Mouse (Mus musculus) layer of hippocampus, adult 18-20 months (tissue): ENCODE measurements around the gene Prl2c3. TPM values are rescaled to one million over a fixed set of nuclear protein-coding genes. Genes with fewer than 3 reads are reported as not detected.
"Not testable (repeated sequence)": the region's sequence is repeated elsewhere in the genome, so short reads cannot be mapped to it uniquely, and the experiment has no call there.

Experiments used
- DNase-seq, 2 experiments: peaks; one replicate each; pipeline ENCODE4 v3.0.0; 2022; ENCODE audit warnings: low spot score in 2 of 2
- long read RNA-seq: library from polyadenylated mRNA; stranded (forward); transcript quantifications from one replicate; pipeline ENCODE4 v2.0.0, GENCODE M21; 2021
- total RNA-seq, 2 experiments: library from RNA; stranded (reverse); gene quantifications; 2 replicates each; pipeline ENCODE4 v1.2.3; 2021

Prl2c3 gene
- not detected for total RNA-seq
- long read RNA-seq: 0 reads

DNA sequence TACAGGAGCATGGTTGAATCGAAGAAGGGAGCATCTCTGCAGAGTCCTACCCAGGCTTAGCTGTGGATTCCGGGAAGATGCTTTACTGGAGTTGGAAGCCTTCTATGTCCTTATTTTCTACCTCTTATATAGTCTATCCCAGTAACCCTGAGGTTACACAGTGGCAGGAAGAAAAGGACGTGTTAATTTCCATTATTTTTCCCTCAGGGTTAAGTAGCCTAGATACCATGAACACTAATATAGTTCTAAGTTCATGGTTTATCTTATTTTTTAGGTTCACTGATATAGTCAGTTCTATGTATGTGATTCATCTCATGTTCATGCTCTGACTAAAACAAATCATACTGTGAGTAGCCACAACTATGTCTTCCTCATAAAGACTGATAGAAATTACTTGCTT lies at the start of gene Prl2c3:
Prl2c3 (minus strand) TSS at position 101 of the 400 bp plus-strand sequence.
- not testable (repeated sequence) for DNase-seq

DNA sequence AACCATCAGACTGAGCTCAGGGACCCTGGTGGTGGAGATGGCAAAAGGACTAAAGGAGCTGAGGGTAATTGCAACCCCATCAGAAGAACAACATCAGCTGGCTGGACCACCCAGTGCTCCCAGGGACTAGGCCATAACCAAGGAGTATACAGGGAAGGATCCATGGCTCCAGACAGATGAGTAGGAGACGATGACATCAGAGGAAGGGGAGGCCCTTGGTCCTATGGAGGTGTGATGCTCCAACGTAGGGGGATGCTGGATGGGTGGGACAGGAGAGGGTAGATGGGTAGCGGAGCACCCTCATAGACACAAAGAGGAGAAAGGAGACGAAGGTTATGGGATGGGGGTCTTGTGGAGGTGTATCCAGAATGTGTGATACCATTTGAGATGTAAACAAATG lies 48.4 kb upstream of the Prl2c3 start:
- DNase-seq: not testable (repeated sequence)

DNA sequence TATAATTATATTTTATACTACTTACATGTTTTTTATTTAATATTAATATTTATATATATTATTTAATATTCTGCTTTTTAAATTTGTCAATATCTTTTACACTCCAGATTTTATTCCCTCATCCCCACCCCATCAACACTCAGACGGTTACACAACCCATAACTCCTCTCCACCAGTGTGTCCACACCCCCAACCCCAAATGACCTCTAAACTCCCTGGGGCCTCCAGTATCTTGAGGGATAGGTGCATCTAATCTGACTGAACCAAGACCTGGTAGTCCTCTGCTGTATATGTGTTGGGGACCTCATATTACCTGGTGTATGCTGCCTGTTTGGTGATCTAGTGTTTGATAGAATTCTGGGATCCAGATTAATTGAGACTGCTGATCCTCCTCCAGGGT lies 44.8 kb upstream of the Prl2c3 start:
- not testable (repeated sequence) for DNase-seq

DNA sequence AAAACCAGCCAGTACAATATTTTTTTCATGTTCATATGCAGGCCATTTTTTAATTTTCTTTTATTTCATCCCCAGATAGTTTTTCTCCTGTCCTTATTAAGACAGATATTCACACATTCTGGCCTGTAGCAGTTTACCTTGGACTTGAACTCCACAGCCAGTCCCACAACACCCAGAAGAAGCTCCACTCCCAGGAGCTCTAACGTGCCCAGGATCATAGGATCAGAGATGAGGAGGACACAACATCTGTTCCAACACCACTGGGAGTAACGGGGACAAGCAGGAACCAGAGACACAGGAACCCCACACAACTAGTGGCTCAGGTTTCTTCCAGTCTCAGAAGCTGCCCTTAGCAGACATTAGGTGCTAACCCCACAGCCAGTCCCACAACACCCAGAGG lies 37.7 kb upstream of the Prl2c3 start:
- DNase-seq: not testable (repeated sequence)

DNA sequence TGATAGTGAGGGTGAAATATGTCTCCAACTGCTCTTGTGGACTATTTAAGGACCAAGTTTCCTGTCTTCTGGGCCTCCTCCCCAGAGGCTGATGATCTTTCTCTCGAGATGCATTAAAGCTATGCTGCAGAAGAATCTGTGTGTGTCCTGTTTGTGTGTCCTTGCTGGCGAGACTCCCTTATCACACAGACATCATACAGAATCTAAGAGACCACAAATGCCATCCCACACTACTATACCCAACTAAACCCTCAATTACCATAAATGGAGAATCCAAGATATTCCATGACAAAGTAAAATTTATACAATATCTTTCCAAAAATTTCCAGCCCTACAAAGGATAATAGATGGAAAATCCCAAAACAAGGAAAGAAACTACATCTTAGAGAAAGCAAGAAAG lies 31.9 kb upstream of the Prl2c3 start:
- no peak for DNase-seq

DNA sequence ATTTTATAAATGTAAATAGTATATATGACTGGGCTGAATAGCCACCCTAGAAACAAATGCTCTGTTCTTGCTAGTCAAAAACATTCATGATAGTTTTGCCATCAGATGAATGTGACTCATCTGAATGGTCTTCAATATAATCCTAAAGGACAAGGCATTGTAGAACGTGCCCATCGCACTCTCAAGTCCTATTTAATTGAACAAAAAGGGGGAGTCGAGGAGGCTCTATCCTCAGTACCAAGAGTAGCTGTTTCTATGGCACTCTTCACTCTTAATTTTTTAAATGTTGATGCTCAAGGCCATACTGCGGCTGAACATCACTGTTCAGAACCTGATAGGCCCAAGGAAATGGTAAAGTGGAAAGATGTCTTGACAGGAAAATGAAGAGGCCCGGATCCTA lies 29.2 kb upstream of the Prl2c3 start:
- no peak for DNase-seq

DNA sequence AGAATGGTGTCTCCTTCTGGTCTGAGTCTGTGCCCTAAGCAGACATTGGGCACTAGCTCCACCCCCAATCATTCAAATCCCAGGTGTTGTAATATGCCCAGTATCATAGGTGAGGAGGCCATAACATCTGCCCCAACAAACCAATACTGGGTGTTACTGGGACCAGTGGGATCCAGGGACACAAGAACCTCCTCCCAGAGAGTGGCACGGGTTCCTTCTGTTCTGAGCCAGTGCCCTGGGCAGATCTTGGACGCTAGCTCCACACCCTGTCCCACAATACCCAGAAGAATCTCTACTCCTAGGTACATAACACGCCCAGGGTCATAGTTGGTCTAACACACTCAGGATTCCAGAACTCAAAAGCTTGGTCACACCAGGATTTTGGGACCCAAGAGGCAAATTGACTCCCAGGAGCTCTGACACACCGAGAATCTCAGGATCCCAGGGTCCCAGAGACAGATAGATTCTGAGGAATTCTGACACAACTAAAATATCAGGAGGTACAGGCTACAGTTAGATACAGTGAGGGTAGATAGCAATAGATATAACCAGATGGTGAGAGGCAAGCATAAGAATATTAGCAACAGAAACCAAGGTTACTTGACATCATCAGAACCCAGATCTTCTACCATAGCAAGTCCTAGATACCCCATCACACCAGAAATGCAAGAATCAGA lies 24.8 kb upstream of the Prl2c3 start:
- not testable (repeated sequence) for DNase-seq

DNA sequence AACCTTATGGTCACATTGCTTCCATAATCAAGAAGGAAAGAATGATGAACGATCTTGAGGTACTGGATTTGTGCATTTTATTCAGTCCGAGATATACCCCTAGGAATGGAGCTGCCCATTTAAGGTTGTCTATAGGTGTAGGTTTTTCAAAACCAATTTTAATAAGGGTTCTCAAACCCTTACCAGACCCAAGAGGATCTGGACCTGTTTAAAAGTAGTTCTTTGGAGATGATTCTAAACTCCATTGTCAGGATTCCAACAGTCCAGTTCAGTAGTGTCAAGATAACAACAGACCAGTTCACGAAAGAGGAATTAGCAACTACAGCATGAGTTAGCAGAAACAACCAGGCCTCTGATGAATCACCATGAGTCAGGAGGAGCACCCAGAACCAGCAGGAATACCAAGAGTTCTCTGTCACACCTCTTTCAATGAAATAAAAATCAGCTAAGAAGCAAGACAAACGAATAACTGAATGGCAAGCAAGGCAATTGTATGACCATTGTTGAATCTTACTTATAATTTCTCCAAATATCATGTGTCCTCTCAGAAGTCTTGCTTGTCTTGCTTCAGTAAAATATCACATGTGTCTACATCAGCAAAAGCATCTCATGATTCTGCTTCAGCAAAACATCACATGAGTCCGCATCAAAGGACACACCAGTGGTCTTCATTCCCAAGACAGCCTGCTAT lies 14.0 kb upstream of the Prl2c3 start:
- DNase-seq: not testable (repeated sequence)

DNA sequence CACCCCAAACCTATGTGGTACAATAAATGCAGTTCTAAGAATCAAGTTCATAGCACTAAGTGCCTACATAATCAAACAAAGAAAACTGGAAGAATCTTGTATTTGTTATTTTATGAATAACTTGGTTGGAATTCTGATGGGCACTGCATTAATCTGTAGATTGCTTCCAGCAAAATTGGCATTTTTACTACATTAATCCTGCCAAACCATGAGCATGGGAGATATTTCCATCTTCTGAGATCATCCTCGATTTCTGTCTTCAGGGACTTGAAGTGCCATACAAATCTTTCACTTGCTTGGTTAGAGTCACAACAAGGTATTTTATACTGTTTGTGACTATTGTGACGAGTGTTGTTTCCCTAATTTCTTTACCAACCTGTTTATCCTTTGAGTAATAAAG lies 9.7 kb upstream of the Prl2c3 start:
- no peak for DNase-seq

DNA sequence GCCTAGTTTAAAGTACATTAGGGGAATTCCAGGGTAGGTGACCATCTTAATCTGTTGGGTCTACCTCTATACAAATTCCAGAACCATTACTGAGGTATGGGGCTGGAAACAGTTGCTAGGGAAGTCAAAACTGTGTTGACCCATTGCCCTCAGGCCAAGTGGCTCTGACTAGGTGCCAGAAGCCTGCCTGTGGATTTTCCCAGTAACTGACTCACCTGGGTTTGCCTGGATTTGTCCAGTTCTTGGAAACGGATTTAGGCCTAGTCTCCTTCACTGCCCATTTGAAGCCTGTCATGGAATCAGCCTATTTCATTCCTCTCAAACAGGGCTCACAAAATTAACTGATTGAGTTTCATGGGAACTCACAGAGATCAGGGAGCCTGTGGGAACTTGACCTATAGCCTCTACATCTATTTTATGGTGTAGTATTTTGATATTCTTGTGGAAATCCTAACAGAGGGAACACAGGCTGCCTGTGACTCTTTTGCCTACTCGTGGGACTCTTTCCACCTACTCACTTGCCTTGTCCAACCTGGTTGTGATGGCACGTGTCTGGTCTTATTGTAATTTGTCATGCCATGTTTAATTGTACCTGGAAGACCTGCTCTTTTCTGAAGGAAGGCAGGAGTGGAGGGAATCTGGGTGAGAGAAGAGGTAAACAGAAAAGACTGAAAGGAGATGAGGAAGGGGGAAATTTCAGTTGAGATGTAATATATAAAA lies 9.1 kb upstream of the Prl2c3 start:
- not testable (repeated sequence) for DNase-seq

DNA sequence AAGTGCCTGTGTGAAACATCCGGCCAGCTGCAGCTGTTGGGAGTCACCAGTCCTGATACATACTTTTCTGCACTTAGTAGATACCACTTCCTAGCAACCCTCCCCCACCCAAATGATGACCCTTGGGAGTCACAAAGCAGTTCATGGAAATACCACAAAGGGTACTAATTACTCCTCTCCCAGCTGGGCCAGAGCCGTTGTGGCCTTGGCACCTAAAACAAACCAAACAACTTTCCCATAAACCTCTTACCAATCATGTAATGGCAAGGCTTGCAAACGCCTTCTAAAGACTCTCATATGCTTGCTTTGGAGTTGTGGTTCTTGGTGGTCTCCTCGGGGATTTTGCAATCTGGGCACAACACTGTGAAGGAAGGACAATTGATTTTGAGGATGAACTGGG lies 6.6 kb upstream of the Prl2c3 start:
- DNase-seq: not testable (repeated sequence)

DNA sequence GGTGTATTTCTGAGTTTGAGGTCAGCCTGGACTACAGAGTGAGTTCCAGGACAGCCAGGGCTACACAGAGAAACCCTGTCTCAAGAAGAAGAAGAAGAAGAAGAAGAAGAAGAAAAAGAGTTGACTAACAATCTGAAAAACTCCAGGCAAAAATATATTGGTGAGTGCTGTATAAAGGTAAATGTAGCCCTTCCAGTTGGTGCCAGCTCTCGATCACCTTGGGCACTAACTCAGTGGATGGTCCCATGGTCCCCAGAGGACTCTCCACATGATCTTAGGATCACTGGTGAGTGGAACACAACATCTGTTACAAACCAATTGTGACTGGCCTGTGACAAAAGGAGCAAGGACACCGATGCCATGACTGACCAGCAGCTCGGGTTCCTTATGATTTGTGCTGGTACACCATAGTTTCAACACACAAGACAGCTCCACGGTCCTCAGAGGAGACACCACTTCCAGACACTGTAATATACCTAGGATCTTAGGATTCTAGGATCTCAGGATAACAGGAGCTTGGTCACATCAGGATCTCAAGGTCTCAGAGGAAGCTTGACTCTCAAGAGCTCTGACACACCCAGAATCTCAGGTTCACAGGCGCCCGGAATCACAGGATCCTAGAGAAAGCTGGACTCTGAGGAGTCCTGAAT lies 30.3 kb downstream of the Prl2c3 start:
- DNase-seq: not testable (repeated sequence)

Other genes starting within 250 kb of the Prl2c3 start
- 10 to 100 TPM; 13.8 to 14.6 TPM for gene Ero1lb, start 234.2 kb downstream of the Prl2c3 start, total RNA-seq
- not detected for gene Prl2c2, start 205.3 kb upstream of the Prl2c3 start, total RNA-seq